Mouse (Mus musculus): ENCODE data around the gene Fmnl1. TPM values are rescaled to one million over a fixed set of nuclear protein-coding genes. Genes with fewer than 3 reads are reported as not detected.
A peak's percentile ranks its signal among the peaks of the same experiment; 100 is the strongest.

Fmnl1 gene
- polyA plus RNA-seq, 1 experiment from 2014 or later: 2.3 TPM

DNA sequence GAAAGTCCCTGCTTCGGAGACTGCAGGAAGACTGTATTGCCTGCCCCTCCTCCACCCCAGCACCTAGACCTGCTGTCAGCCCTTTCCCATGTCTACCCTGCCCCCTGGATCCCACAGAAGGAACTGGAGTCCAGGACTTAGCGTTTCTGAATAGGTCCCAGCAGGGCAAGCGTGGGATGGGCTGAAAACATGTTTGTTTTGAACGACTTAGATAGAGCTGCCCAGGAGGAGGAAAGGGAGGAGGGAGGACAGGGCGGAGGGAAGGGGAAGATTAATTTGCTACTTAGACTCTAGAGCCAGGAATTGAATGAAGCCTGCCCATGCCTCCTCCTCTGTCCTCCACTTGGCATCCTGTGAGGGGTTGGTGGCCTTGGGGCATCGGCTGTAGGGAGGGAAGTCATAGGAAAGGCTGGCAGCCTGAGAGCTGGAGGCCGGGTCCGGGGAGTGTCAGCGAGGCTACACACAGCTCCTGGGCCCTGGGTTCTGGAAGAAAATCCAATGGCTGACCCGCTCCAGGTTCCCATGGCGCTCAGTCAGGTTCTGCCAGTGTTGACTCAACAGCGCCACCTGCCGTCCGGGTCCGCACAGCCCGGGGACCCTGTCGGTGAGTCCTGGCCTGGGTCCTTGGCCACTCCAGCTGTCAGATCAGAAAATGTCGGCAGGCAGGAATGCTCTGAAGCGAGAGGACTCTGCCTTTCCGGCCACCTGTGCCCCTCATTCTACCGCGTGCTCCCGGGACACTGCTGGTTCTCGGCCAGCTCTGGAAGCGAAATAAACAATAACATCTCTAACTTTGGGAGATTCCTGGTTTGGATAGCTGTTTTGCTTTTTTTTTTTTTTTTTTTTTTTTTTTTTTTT, 12.1 kb upstream of the Fmnl1 start:
- H3K27ac ChIP-seq (ENCODE audit: low read length): peak overlapping the region; percentile 17; the same call in 1 of the 2 replicates
- H3K4me1 ChIP-seq (ENCODE audit: control insufficient read depth, insufficient read depth, low read length): peaks cover 5% of the 10 kb centered on the region
- 2% methylated on average over 25 of the region's 25 CpGs for WGBS
- no peaks in the 10 kb centered on the region for H3K36me3 ChIP-seq (ENCODE audit: control insufficient read depth, insufficient read depth, low read length)
- H3K4me2 ChIP-seq (ENCODE audit: low read depth, low read length): peak overlapping the region; percentile 74
- ATAC-seq: peak; percentile 97
- H3K9me3 ChIP-seq (ENCODE audit: control insufficient read depth, low read length): no peaks in the 10 kb centered on the region
- peak overlapping the region; percentile 38; the same call in 1 of the 2 replicates for H3K9ac ChIP-seq (ENCODE audit: low read depth, low read length)
- H3K27me3 ChIP-seq (replicated peaks; ENCODE audit: control insufficient read depth, insufficient read depth, low read length): no peaks in the 10 kb centered on the region
- H3K4me3 ChIP-seq (ENCODE audit: low read length): peak overlapping the region; percentile 43

DNA sequence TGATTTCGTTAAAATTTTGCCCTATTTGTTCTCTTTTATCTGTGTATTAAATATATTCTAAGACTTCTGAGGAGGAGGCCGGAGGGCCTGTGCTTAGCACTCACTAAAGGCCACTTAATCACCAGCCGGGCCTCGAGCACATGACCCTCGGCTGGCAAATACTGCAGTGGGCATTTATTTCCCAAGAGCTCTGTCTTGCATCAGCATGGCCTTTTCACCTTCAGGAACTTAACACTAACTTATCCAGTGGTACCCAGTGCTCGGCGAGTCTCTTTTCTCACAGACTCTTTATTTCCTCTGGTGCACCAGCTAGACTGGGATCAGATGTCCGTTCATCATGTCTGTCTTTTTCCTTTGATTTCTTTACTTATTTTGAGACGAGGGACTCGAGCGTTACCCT, 10.2 kb upstream of the Fmnl1 start:
- Histone ChIP-seq H3K9ac (ENCODE audit: low read depth, low read length) (no peak overlapping the region), H3K9me3 (ENCODE audit: control insufficient read depth, low read length) (no peaks in the 10 kb centered on the region), H3K27ac (ENCODE audit: low read length) (no peak overlapping the region), H3K27me3 (replicated peaks; ENCODE audit: control insufficient read depth, insufficient read depth, low read length) (no peaks in the 10 kb centered on the region), H3K36me3 (ENCODE audit: control insufficient read depth, insufficient read depth, low read length) (no peaks in the 10 kb centered on the region), H3K4me1 (ENCODE audit: control insufficient read depth, insufficient read depth, low read length) (peaks cover 9% of the 10 kb centered on the region), H3K4me3 (ENCODE audit: low read length) (no peak overlapping the region), H3K4me2 (ENCODE audit: low read depth, low read length) (no peak overlapping the region)
- WGBS: 84% methylated on average over 11 of the region's 11 CpGs
- ATAC-seq: no peak

DNA sequence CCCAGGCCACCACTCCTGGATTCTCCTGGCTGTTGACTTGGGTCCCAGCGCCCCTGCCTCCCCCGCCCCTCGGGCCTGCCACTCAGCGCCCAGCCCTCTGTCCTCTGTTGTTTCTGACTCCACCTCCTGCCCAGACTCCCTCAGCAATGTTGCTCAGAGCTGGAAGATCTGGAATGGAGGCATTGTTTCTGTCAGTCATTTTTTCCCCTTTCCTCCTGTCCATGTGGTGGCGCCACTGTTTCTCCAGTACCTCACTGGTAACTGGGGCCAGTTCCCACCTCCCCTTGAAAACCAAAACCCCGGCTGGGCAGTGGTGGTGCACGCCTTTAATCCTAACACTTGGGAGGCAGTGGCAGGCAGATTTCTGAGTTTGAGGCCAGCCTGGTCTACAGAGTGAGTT, 9.5 kb upstream of the Fmnl1 start:
- H3K9ac ChIP-seq (ENCODE audit: low read depth, low read length): no peak overlapping the region
- H3K4me3 ChIP-seq (ENCODE audit: low read length): no peak overlapping the region
- no peak overlapping the region for H3K4me2 ChIP-seq (ENCODE audit: low read depth, low read length)
- no peak for ATAC-seq
- 79% methylated on average over 7 of the region's 7 CpGs for WGBS
- no peaks in the 10 kb centered on the region for H3K36me3 ChIP-seq (ENCODE audit: control insufficient read depth, insufficient read depth, low read length)
- no peaks in the 10 kb centered on the region for H3K9me3 ChIP-seq (ENCODE audit: control insufficient read depth, low read length)
- no peak overlapping the region for H3K27ac ChIP-seq (ENCODE audit: low read length)
- H3K4me1 ChIP-seq (ENCODE audit: control insufficient read depth, insufficient read depth, low read length): peaks cover 9% of the 10 kb centered on the region
- H3K27me3 ChIP-seq (replicated peaks; ENCODE audit: control insufficient read depth, insufficient read depth, low read length): no peaks in the 10 kb centered on the region

DNA sequence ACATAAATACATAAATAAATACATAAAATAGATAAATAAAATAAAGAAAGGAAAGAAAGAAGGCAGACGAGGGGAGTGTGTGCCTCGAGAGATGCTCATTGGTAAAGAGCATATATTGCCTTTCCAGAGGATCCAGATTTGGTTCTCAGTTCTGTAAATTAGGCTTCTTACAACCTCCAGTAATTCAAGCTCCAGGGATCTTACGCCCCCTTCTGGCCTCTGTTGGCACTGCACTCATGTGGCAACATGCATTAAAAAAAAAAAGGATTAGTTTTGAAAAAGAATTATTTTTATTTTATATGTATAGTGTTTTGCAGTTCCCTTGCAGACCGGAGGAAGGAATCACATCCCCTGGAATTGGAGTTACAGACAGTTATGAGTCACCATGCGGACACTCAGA, 8.8 kb upstream of the Fmnl1 start:
- H3K27me3 ChIP-seq (replicated peaks; ENCODE audit: control insufficient read depth, insufficient read depth, low read length): no peaks in the 10 kb centered on the region
- no peak overlapping the region for H3K9ac ChIP-seq (ENCODE audit: low read depth, low read length)
- 89% methylated on average over 5 of the region's 5 CpGs for WGBS
- no peak overlapping the region for H3K4me3 ChIP-seq (ENCODE audit: low read length)
- no peak overlapping the region for H3K4me2 ChIP-seq (ENCODE audit: low read depth, low read length)
- H3K9me3 ChIP-seq (ENCODE audit: control insufficient read depth, low read length): no peaks in the 10 kb centered on the region
- peaks cover 9% of the 10 kb centered on the region for H3K4me1 ChIP-seq (ENCODE audit: control insufficient read depth, insufficient read depth, low read length)
- no peak overlapping the region for H3K27ac ChIP-seq (ENCODE audit: low read length)
- ATAC-seq: no peak
- no peaks in the 10 kb centered on the region for H3K36me3 ChIP-seq (ENCODE audit: control insufficient read depth, insufficient read depth, low read length)

DNA sequence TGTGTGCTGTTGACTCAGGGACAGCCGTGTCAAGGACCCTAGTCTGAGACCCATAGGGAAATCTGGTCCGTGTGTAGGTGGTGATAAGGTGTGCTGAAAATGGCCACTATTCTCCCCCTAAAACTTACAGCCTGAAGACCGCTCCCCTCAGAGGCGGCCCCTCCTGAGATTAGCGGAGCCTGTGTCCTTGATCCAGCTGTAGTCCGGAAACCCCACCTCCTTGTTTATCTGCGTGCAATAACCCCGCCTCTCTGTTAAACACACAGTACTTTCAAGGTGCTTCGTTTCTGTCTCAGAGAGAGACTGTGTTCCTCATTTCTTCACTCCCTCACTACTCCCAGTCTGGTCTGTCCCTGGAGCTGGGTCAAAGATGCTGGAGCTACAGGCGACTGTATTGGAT, 6.5 kb upstream of the Fmnl1 start:
- peaks cover 7% of the 10 kb centered on the region; the same call in 1 of the 2 replicates for H3K4me1 ChIP-seq (ENCODE audit: control insufficient read depth, insufficient read depth, low read length)
- no peaks in the 10 kb centered on the region for H3K9me3 ChIP-seq (ENCODE audit: control insufficient read depth, low read length)
- 18% methylated on average over 10 of the region's 10 CpGs for WGBS
- no peak overlapping the region for H3K4me3 ChIP-seq (ENCODE audit: low read length)
- no peak for ATAC-seq
- H3K27me3 ChIP-seq (replicated peaks; ENCODE audit: control insufficient read depth, insufficient read depth, low read length): no peaks in the 10 kb centered on the region
- no peak overlapping the region for H3K9ac ChIP-seq (ENCODE audit: low read depth, low read length)
- no peak overlapping the region for H3K27ac ChIP-seq (ENCODE audit: low read length)
- no peaks in the 10 kb centered on the region for H3K36me3 ChIP-seq (ENCODE audit: control insufficient read depth, insufficient read depth, low read length)
- no peak overlapping the region for H3K4me2 ChIP-seq (ENCODE audit: low read depth, low read length)

DNA sequence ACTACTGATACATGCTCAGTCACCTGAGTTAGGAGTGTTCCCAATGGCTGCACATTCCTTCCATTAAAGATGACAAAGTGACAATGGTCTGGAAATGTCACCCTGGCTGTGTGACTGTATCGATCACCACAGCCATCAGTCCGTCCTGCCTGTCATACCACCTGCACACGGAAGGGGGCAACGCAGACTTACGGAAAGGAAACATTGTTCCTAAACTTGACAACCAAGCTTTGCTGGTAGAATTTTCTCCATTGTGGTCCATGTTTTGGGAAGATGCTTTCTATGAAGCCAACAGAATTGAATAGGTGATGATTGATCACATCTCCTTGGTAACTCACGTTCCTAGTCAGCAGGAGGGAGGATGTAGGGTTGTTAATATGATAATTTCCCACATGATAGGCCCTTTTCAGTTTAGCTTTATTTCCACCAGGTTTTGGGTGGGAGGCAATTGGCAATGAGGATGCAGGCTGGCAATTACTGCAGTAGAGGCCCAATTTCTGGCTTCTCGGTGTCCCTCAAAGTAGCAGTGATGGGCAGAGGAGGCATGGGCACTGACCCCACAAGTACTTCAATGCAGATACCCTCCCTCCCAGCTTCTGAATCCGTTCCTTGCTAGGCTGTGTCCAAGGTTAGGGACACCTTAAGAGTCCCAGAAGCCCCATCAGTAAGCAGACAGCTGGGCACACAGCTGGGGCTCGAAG, 2.1 kb upstream of the Fmnl1 start:
- Histone ChIP-seq H3K4me1 (ENCODE audit: control insufficient read depth, insufficient read depth, low read length) (peaks cover 6% of the 10 kb centered on the region; the same call in 1 of the 2 replicates), H3K9me3 (ENCODE audit: control insufficient read depth, low read length) (no peaks in the 10 kb centered on the region), H3K36me3 (ENCODE audit: control insufficient read depth, insufficient read depth, low read length) (no peaks in the 10 kb centered on the region), H3K4me2 (ENCODE audit: low read depth, low read length) (no peak overlapping the region), H3K4me3 (ENCODE audit: low read length) (no peak overlapping the region), H3K27me3 (replicated peaks; ENCODE audit: control insufficient read depth, insufficient read depth, low read length) (peaks cover 24% of the 10 kb centered on the region), H3K27ac (ENCODE audit: low read length) (no peak overlapping the region), H3K9ac (ENCODE audit: low read depth, low read length) (no peak overlapping the region)
- ATAC-seq: no peak
- WGBS: 24% methylated on average over 9 of the region's 9 CpGs

DNA sequence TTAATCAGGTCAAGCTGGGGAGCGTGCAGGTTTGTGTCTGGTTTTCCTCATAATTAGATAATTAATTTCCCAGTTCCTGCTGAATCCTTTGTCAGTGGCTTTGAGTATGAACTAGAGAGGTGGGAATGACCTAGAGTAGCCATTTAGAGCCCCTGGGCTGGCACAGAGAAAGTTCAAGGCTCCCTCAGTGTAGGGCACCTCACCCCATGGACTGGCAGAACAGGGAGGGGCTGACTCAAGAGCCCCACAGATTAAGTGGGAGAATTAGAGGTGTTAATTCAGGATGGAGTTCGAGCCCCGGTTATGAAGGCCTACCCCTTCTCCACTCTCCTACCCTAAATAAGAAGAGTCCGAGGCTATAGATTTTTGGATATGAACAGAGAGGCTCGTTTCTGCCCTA, 1.2 kb upstream of the Fmnl1 start:
- WGBS: 80% methylated on average over 5 of the region's 5 CpGs

DNA sequence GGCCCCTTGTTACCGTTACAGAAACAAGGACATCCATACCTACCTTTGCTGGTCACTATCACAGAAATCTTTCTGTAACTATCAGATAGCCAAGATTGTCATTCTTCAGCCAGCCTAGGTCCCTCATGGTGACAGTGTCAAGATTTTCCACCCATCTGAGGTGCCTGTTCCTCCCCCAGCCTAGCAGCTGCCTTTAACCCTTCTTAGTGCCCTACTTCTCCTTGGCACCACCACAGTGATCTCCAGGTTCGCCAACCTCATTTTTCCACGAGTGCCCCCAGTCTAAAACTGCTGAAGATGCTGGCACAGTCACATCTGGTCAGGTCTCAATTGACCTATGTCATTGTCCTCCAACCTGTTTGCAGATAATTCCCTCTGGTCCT, 805 bp upstream of the Fmnl1 start:
- Histone ChIP-seq H3K4me1 (ENCODE audit: control insufficient read depth, insufficient read depth, low read length) (0 out of 2 replicates have a peak, but pooled peaks cover 2% of the 10 kb centered on the region), H3K9me3 (ENCODE audit: control insufficient read depth, low read length) (no peaks in the 10 kb centered on the region), H3K27me3 (replicated peaks; ENCODE audit: control insufficient read depth, insufficient read depth, low read length) (peaks cover 24% of the 10 kb centered on the region), H3K27ac (ENCODE audit: low read length) (no peak overlapping the region), H3K36me3 (ENCODE audit: control insufficient read depth, insufficient read depth, low read length) (no peaks in the 10 kb centered on the region), H3K4me3 (ENCODE audit: low read length) (peak overlapping the region; percentile 64), H3K4me2 (ENCODE audit: low read depth, low read length) (peak overlapping the region; percentile 99), H3K9ac (ENCODE audit: low read depth, low read length) (peak overlapping the region; percentile 71; the same call in 1 of the 2 replicates)
- ATAC-seq: no peak
- WGBS: 51% methylated on average over 3 of the region's 3 CpGs

More for the DNA sequence above, 1.2 kb upstream of the Fmnl1 start:
- ATAC-seq: no peak
- no peaks in the 10 kb centered on the region for H3K36me3 ChIP-seq (ENCODE audit: control insufficient read depth, insufficient read depth, low read length)
- 0 out of 2 replicates have a peak, but pooled peaks cover 2% of the 10 kb centered on the region for H3K4me1 ChIP-seq (ENCODE audit: control insufficient read depth, insufficient read depth, low read length)
- no peak overlapping the region for H3K4me2 ChIP-seq (ENCODE audit: low read depth, low read length)
- H3K9ac ChIP-seq (ENCODE audit: low read depth, low read length): no peak overlapping the region
- H3K4me3 ChIP-seq (ENCODE audit: low read length): no peak overlapping the region
- no peak overlapping the region for H3K27ac ChIP-seq (ENCODE audit: low read length)
- H3K9me3 ChIP-seq (ENCODE audit: control insufficient read depth, low read length): no peaks in the 10 kb centered on the region
- H3K27me3 ChIP-seq (replicated peaks; ENCODE audit: control insufficient read depth, insufficient read depth, low read length): peaks cover 24% of the 10 kb centered on the region

DNA sequence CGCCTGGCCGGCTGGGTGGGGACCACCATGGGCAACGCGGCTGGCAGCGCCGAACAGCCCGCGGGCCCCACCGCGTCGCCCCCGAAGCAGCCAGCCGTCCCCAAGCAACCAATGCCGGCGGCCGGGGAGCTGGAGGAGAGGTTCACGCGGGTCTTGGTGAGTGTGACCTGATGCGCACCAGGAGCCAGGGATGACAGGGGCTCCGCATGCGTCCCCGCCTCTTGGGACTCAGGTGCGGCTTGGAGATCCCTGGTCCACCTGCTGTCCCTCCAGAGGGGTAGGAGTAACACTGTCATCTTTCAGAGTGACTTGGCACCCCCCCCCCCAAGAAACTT, 346 bp downstream of the Fmnl1 start:
- Histone ChIP-seq H3K9ac (ENCODE audit: low read depth, low read length) (peak overlapping the region; percentile 71), H3K27me3 (replicated peaks; ENCODE audit: control insufficient read depth, insufficient read depth, low read length) (peaks cover 24% of the 10 kb centered on the region), H3K9me3 (ENCODE audit: control insufficient read depth, low read length) (no peaks in the 10 kb centered on the region), H3K27ac (ENCODE audit: low read length) (no peak overlapping the region), H3K36me3 (ENCODE audit: control insufficient read depth, insufficient read depth, low read length) (no peaks in the 10 kb centered on the region), H3K4me3 (ENCODE audit: low read length) (peak overlapping the region; percentile 64), H3K4me2 (ENCODE audit: low read depth, low read length) (peak overlapping the region; percentile 99), H3K4me1 (ENCODE audit: control insufficient read depth, insufficient read depth, low read length) (0 out of 2 replicates have a peak, but pooled peaks cover 2% of the 10 kb centered on the region)
- 3% methylated on average over 23 of the region's 23 CpGs for WGBS
- no peak for ATAC-seq

Measured in intestine, embryonic 16.5 days (tissue).